8 mouse cellular contexts compared by ENCODE assay signal in the genomic region with DNA sequence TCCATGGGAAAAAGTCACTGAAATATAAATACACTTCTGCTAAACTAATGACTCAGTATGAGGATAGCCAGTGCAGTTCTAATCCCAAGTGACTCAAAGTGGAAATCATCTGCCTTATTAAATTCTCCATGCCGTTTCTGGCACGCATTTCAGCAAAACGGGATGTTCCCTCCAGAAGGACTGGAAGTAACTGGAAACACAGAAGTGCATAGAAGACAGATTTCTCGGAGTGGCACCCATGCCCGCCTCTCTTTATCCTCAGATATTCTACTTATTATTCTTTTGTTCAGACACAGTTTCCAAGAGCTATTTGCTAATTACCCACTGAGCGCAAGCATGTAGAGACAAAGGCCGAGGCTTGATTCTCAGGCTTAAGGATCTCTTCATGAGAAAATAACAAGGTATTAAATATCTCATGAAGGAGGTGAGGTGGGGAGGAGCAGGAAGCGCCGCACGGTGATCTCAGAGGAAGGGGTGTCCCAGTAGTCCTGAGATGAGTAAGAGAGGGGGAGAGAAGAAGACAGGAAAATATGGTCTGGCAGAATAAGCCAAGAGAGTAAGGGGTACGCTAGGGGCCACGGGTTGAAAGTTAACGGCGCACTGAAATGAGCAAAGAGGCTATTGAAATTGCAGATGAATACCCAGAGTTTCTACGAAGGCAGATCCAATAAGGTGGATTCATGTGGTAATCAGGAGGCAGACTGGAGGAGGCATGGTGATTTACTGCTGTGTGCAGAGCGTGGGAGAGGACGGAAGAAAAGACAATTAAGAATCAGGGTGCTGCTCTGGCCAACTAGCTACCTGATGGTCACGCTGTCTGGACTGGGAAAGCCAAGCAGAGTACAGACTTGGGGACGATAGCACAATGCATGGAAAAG.
DNase-seq lines count a peak whose midpoint lies in the region; ATAC-seq and TF ChIP-seq lines count a peak whose summit lies in the region.

No protein-coding gene starts in this region.

- H3K4me2 ChIP-seq in forebrain, embryonic 16.5 days (ENCODE audit: low read length) = peak overlapping the region; percentile 59
- H3K4me2 ChIP-seq in midbrain, embryonic 12.5 days (replicated peaks) = peak overlapping the region; percentile 28

- no peak for TF ChIP-seq CTCF in lung, adult 2 months (IDR thresholded peaks at IDR 0.05; ENCODE audit: insufficient read depth, low read length)

- H3K27me3 ChIP-seq in forebrain, embryonic 16.5 days (replicated peaks; ENCODE audit: control insufficient read depth, insufficient read depth, low read length) = no peaks in the 10 kb centered on the region
- no peaks in the 10 kb centered on the region for H3K27me3 ChIP-seq in midbrain, embryonic 12.5 days

- 7% methylated on average over 19 of the region's 19 CpGs for WGBS in forebrain, embryonic 16.5 days
- 47% methylated on average over 19 of the region's 19 CpGs for WGBS in midbrain, embryonic 12.5 days
- WGBS in lung, adult 2 months = 76% methylated on average over 19 of the region's 19 CpGs

- H3K36me3 ChIP-seq in forebrain, embryonic 16.5 days (ENCODE audit: control insufficient read depth, insufficient read depth) = no peaks in the 10 kb centered on the region
- no peaks in the 10 kb centered on the region for H3K36me3 ChIP-seq in midbrain, embryonic 12.5 days

- peak; percentile 75 for ATAC-seq in forebrain, embryonic 16.5 days
- ATAC-seq in midbrain, embryonic 12.5 days (ENCODE audit: low FRiP score, low read depth) = peak; percentile 27; the same call in 1 of the 2 replicates

- H3K4me1 ChIP-seq in forebrain, embryonic 16.5 days (replicated peaks; ENCODE audit: control insufficient read depth, insufficient read depth, low read length) = peaks cover 15% of the 10 kb centered on the region
- H3K4me1 ChIP-seq in midbrain, embryonic 12.5 days = peaks cover 19% of the 10 kb centered on the region
- no peaks in the 10 kb centered on the region for H3K4me1 ChIP-seq in lung, adult 2 months (ENCODE audit: control insufficient read depth, insufficient read depth, low read length)

- H3K27ac ChIP-seq in forebrain, embryonic 16.5 days (ENCODE audit: low read length) = peak overlapping the region; percentile 70
- H3K27ac ChIP-seq in midbrain, embryonic 12.5 days (replicated peaks) = peak overlapping the region; percentile 52

- H3K4me3 ChIP-seq in forebrain, embryonic 16.5 days (replicated peaks; ENCODE audit: low read length) = peak overlapping the region; percentile 30
- H3K4me3 ChIP-seq in midbrain, embryonic 12.5 days = no peak overlapping the region
- H3K4me3 ChIP-seq in lung, adult 2 months (replicated peaks; ENCODE audit: extremely low read depth, low read depth, low read length) = no peak overlapping the region

- H3K9ac ChIP-seq in forebrain, embryonic 16.5 days (replicated peaks; ENCODE audit: low read depth, low read length) = peak overlapping the region; percentile 45
- no peak overlapping the region for H3K9ac ChIP-seq in midbrain, embryonic 12.5 days (replicated peaks)

- peak; percentile 13 for DNase-seq in heart, adult 8-10 months (ENCODE audit: low spot score)
- DNase-seq in heart, postnatal 4 days = no peak
- DNase-seq in brain, adult 2 months (ENCODE audit: low read depth, low spot score) = peak; percentile 57
- no peak for DNase-seq in lung, adult 2 months
- DNase-seq in frontal cortex, postnatal 14 days (ENCODE audit: low spot score in 2 of 2) = no peak
- no peak for DNase-seq in testis, postnatal 14 days (ENCODE audit: low spot score)

- H3K9me3 ChIP-seq in forebrain, embryonic 16.5 days (ENCODE audit: control insufficient read depth, low read length) = no peaks in the 10 kb centered on the region
- H3K9me3 ChIP-seq in midbrain, embryonic 12.5 days = no peaks in the 10 kb centered on the region

- no peak for TF ChIP-seq POLR2A in lung, adult 2 months (IDR thresholded peaks at IDR 0.05; ENCODE audit: borderline replicate concordance, extremely low read depth, low read depth, low read length)

Comparison
In these comparisons a context has a peak if more than half of its experiments do, and no peak if none do; other contexts are left out.
1. DNase-seq: peak in heart, adult 8-10 months (single experiment) and brain, adult 2 months (single experiment); none in heart, postnatal 4 days (single experiment), lung, adult 2 months (single experiment), frontal cortex, postnatal 14 days (0 of 2) and testis, postnatal 14 days (single experiment).